Mouse (Mus musculus) heart, postnatal 0 days (tissue): ENCODE measurements around the gene Abraxas2.

Experiments
- CTCF ChIP-seq: IDR thresholded peaks from 2 replicates; pipeline ENCODE4 v1.5.1; 2016; ENCODE audit warnings: antibody characterized with exemption, control low read depth, low read depth
- EP300 ChIP-seq: IDR thresholded peaks from 2 replicates; pipeline ENCODE4 v1.6.1; 2016; ENCODE audit warnings: antibody characterized with exemption, low read depth

GRCm38 (mm10) chr7:132900826-132901531 lies 42.0 kb downstream of the Abraxas2 start:
- TF ChIP-seq EP300 (peak; percentile 45; the same call in 1 of the 2 replicates), CTCF (no peak)
